Mouse (Mus musculus) lung, adult 2 months (tissue): ENCODE data around the gene Rnf5.

ENCODE experiments used
- CTCF ChIP-seq: fragments of 200-500 bp; IDR thresholded peaks from 2 replicates; pipeline ENCODE4 v1.5.1; 2011; ENCODE audit warnings: mild to moderate bottlenecking, low read length, control low read depth; ENCODE audit not compliant: insufficient read depth
- POLR2A ChIP-seq: fragments of 200-500 bp; IDR thresholded peaks from 2 replicates; pipeline ENCODE4 v1.6.1; 2011; ENCODE audit warnings: low read depth, mild to moderate bottlenecking, control low read depth, low read length, borderline replicate concordance; ENCODE audit errors: extremely low read depth

GRCm38 (mm10) chr17:34591994-34592375, 11.5 kb downstream of the Rnf5 start:
- TF ChIP-seq CTCF (no peak), POLR2A (peak; percentile 89; the same call in 1 of the 2 replicates)
